Mouse (Mus musculus) heart, postnatal 10 days (tissue): ENCODE results near the gene Sgca. TPM values are rescaled to one million over a fixed set of nuclear protein-coding genes. Genes with fewer than 3 reads are reported as not detected.
A peak's percentile ranks its signal among the peaks of the same experiment; 100 is the strongest.

Experiments used
- DNase-seq, 2 experiments: peaks; one replicate each; pipeline ENCODE4 v3.0.0; 2021
- intact Hi-C: fragments of 180-260 bp; cut with DNase I; formaldehyde crosslinking; loops from one replicate; pipeline ENCODE4 v1.15.1; 2025
- total RNA-seq, 2 experiments: library from RNA; stranded (reverse); gene quantifications; 2 replicates each; pipeline ENCODE4 v1.2.3; 2021

The Sgca gene
- total RNA-seq, 2 experiments from 2014 or later, result 123 to 128 TPM

DNA sequence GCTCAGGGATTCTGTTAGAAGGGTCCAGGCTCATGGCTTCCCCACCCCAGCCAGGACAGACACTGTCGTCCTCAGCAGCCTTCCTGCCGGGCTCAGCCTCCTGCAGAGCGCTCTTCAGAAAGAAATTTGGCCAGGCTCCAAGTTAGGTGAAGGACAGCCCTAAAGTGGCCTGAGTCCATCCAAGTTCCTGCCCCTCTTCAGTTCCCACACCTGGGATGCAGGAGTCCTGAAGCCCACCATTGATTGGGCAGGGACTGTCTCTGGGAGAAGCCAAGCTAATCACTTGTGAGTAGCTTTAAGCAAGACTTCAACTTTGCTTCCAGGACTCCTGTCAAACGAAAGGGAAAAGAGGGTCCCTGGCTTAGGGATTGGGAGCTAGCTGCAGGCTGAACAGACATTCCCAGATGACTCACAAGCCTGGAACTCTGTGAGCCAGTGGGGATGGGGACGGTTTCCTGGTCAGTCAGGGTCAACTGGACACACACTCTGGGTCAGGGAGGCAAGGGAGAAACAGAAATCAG, 48.3 kb downstream of the Sgca start:
- intact Hi-C loops, result no loop called here
- DNase-seq, result peak; percentile 66 to 69

DNA sequence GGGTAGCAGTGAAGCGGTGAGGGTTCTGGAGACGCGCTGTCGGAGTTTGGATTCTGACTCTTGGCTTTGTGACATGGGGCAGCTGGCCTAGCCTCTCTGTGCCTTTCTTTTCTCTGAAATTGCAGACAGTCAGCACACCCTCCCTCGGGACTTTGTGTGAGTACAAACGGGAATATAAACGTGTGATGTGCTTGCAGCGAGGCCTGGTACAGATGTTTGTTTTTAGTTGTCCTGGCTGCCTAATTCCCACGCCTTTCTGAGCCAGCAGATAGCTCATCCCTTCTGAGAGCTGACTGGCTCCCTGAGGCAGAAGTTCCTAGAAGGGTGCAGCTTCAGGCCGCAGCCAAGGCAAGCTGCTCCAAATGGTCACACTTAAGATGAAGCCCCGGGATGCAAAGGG, 49.7 kb downstream of the Sgca start:
- DNase-seq, result peak; percentile 53 to 57
- intact Hi-C loops, result no loop called here

DNA sequence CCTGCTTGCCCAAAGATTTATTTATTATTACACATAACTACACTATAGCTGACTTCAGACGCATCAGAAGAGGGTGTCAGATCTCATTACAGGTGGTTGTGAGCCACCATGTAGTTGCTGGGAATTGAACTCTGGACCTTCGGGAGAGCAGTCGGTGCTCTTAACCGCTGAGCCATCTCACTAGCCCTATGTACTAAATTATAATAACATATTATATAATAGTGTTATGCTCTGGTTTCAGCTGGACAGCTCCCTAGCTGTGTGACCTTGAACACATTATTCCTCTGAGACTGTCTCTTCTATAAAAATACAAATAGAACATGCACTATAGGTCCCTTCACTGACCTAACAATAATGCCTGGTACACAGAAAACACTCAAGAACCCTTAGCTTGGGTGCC, 51.1 kb downstream of the Sgca start:
- DNase-seq, result no peak
- intact Hi-C loops, result no loop called here

DNA sequence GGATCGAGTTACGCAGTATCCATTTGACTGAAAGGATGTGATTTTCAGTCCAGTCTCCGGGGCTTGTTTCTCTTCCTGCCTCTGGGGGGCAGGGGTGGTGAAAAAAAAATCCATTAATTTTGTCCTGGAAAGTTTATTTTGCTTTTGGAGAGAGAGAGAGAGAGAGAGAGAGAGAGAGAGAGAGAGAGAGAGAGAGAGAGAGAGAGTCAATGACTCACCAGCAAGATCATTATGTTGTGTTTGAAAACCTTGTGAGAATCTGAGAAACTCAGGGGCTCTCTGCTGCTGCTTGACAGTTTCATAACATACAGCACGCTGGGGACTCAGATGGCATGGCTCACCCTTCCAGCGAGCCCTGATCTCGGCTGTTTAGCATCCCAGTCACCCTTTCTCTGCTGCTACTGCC, 55.1 kb downstream of the Sgca start:
- peak; percentile 16 to 27 for DNase-seq
- intact Hi-C loops, result no loop called here

DNA sequence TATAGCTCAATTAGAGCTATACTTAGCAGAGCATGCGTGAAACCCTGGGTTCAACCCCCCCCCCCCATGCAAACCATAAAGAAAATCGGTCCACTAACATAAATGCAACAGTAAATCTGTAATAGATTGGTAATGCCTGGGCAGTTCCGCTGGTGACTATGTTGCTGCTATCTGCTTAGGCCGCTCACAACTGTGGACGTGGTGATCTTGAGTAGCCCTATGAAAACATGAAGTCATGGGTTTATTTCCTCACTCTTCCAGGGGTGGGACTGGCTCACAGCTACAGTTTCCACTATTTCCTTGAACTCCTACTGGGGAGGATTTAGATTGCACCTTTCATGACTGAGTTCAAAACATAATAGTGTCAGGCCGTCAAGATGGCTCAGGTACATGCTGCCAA, 58.4 kb downstream of the Sgca start:
- DNase-seq, result peak; percentile 29 to 35
- intact Hi-C loops, result no loop called here

DNA sequence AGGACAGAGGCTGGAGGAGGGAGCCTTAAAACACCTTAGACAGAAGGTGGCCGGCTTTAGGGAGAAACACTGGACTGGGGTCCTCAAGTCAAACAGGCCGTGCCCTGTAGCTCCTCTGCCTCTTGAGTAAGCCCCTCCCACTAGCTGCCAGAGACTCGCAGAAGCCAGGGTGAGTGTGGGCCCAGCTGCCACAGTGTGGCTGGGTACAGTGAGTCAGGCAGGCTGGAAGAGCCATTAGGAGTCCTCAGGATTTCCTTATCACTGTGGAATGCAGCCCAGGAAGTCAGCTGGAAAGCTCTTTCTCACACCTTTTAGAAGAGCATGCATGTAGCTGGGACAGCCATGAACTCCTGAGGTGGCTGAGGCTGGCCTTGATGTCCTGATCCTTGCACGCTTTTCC, 59.6 kb downstream of the Sgca start:
- intact Hi-C loops, result no loop called here
- DNase-seq, result peak; percentile 31 to 39

DNA sequence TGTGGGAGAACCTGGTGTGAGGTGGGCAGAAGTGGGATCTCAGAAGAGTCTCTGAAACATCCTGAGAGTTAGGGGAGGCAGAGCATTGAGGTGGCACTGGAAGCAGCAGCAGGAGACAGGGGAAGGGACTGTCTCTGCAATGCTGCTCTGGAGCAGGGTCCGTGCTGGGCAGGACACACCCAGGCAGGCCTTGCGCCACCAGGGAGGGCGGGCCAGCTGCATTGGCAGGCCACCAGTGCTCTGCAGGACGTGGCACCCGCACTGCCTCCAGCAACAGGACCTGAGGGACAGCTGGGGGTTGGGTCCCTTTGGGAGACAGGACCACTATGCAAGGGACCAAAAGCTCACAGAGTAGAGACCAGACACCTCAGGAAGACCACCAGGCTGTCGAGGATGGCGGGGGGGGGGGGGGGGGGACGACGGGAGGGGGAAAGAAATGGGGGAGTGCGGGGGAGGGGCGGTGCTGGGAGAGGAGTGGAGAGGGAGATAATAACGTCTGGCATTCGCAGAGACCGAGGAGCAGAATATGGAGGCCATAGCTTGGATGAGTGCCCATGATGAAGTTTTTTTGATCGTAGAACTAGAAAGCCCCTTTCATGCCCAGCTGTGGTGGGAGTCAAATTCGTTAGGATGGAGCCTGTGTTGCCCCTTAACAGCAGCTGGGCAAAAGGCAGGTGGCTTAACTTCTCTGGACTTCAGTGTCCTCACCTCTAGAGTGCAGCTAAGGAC, 60.3 kb downstream of the Sgca start:
- peak; percentile 77 to 81 for DNase-seq
- intact Hi-C loops, result no loop called here

DNA sequence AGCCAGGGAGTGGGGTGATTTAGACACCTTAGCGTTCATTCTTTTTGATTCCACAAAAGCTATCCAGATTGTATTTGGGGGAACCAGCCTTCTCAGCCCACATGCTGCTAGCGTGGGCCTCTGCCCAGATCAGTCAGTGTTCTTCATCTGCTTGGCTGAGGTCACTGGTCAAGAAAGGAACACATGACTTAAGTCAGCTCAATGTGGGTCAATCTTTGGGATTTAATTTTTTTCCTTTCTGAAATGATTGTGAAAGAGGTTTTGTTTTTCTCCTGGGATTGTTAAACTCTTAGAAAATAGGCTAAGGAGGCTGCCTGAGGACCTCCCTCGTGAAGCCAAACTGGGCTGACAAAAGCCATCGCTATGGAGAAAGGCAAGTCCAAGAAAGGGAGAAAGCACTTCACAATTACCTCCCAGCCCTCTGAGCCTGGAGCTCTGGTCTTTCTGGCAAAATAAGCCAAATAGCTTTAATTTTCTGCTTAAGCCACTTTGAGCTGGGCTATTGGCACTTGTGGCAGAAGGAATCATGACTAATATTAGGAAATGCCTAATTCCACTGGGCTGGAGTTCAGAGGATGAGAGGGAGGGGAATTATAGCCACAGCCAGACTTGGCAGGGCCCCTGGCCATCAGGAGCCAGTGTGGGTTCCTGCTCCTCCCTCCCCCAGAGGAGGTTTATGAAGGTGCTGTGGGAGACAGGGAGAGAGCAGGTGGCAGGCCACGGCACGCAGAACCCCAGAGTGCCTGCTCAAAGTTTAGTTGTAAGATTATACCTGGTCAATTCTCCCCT, 62.6 kb downstream of the Sgca start:
- DNase-seq, result peak; percentile 51 to 62
- intact Hi-C loops, result no loop called here

Other genes starting within 250 kb of the Sgca start
- gene Cdc34b, start 234.5 kb downstream of the Sgca start, total RNA-seq, result 1 to 10 TPM; 1.1 to 1.4 TPM
- gene Tmem92, start 193.6 kb downstream of the Sgca start, total RNA-seq, result not detected
- 100 to 1,000 TPM; 869 to 988 TPM for gene Col1a1, start 40.1 kb downstream of the Sgca start, total RNA-seq
- gene Hils1, start 8.7 kb downstream of the Sgca start, total RNA-seq, result not detected
- 10 to 100 TPM; 51.3 to 58.5 TPM for gene Ppp1r9b, start 14.7 kb upstream of the Sgca start, total RNA-seq
- 1 to 10 TPM; 4.1 to 5.9 TPM for gene Samd14, start 33.6 kb upstream of the Sgca start, total RNA-seq
- gene Pdk2, start 65.0 kb upstream of the Sgca start, total RNA-seq, result 100 to 1,000 TPM; 261 to 278 TPM
- gene Itga3, start 100.5 kb upstream of the Sgca start, total RNA-seq, result 10 to 100 TPM; 14.3 to 14.6 TPM
- gene Dlx3, start 143.8 kb upstream of the Sgca start, total RNA-seq, result not detected
- under 1 TPM in 1 of 2 experiments, not detected in 1; 0.12 TPM for gene Dlx4, start 169.9 kb upstream of the Sgca start, total RNA-seq